Mouse (Mus musculus): ENCODE data around the gene Scn5a. TPM values are rescaled to one million over a fixed set of nuclear protein-coding genes. Genes with fewer than 3 reads are reported as not detected.

Gene Scn5a
- polyA plus RNA-seq, 1 experiment from 2014 or later = 8.2 TPM

DNA sequence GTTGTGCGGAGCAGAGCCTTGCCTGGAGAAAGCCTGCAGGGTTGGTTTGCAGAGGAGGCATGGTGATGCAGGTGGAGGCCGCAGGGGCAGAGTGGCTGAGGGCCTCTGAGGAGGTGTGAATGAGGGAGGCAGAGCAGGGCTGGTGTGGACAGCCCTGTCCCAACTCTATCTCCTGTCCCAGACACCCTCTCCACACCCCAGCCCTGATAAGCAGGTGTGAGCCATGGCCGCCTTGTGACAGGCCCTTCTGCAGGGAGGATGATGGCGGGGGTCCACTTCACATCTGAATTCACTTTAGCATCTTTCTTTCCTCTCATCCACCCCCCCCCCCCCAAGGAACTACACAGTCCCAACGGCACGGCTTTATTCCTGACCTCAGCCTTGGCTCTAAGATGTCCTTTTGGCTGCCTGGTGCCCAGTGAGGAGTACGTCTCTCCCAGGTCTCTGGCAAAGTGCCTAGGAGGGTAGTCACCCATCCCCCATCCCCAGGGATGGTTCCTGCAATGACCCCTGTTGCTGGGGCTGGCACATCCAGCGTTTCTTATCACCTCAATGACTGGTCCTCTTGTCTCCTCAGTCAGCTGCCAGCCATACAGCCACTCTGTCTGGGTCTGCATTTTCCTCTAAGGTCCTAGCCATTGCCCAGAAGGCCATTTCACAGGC is 109.0 kb downstream of the Scn5a start:
- Histone ChIP-seq H3K36me3 (peaks cover 16% of the 10 kb centered on the region), H3K4me3 (0 out of 2 replicates have a peak overlapping the region, but pooled peaks have one; percentile 9), H3K4me1 (peaks cover 80% of the 10 kb centered on the region), H3K27ac (peak overlapping the region; percentile 85), H3K9me3 (no peaks in the 10 kb centered on the region), H3K27me3 (ENCODE audit: insufficient read depth, poor library complexity, severe bottlenecking) (no peaks in the 10 kb centered on the region)
- WGBS = 29% methylated on average over 8 of the region's 8 CpGs
- peak; percentile 94 for DNase-seq (ENCODE audit: low spot score)

GRCm38 (mm10) chr9:119465595-119465994 is 113.2 kb downstream of the Scn5a start:
- Histone ChIP-seq H3K4me3 (no peak overlapping the region), H3K27me3 (ENCODE audit: insufficient read depth, poor library complexity, severe bottlenecking) (no peaks in the 10 kb centered on the region), H3K4me1 (peaks cover 40% of the 10 kb centered on the region), H3K9me3 (no peaks in the 10 kb centered on the region), H3K27ac (no peak overlapping the region), H3K36me3 (peaks cover 49% of the 10 kb centered on the region)
- DNase-seq (ENCODE audit: low spot score) = no peak
- WGBS = 57% methylated on average over 7 of the region's 7 CpGs

DNA sequence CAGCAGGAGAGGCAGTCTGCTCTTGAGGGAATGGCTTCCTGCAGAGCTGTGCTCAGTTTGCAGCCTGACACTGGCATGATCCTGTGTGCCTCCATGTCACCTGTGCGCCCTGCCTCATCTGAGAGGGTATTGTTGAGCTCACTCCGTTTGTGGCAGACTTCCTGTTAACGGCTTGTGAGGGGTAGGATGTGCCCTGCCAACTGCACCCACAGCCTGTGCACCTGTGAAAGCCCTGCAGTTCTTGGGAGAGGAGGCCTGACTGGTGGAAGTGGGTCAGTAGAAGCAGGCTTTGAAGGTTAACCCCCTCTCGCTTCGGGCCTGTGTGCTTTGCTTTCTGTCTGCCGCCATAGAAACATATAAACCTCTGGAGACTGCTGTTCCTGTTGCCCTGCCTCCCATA is 113.8 kb downstream of the Scn5a start:
- no peaks in the 10 kb centered on the region for H3K9me3 ChIP-seq
- no peak overlapping the region for H3K27ac ChIP-seq
- H3K4me1 ChIP-seq = peaks cover 35% of the 10 kb centered on the region
- H3K36me3 ChIP-seq = peaks cover 49% of the 10 kb centered on the region
- DNase-seq (ENCODE audit: low spot score) = no peak
- H3K4me3 ChIP-seq = no peak overlapping the region
- WGBS = 89% methylated on average over 6 of the region's 6 CpGs
- no peaks in the 10 kb centered on the region for H3K27me3 ChIP-seq (ENCODE audit: insufficient read depth, poor library complexity, severe bottlenecking)

- Histone ChIP-seq H3K27me3 (ENCODE audit: insufficient read depth, poor library complexity, severe bottlenecking) (no peaks in the 10 kb centered on the region), H3K4me1 (peaks cover 23% of the 10 kb centered on the region), H3K4me3 (no peak overlapping the region), H3K36me3 (peaks cover 61% of the 10 kb centered on the region), H3K27ac (no peak overlapping the region), H3K9me3 (no peaks in the 10 kb centered on the region)
- 53% methylated on average over 8 of the region's 8 CpGs for WGBS
- DNase-seq (ENCODE audit: low spot score) = no peak
Observed at GRCm38 (mm10) chr9:119460410-119460809, 118.4 kb downstream of the Scn5a start.

DNA sequence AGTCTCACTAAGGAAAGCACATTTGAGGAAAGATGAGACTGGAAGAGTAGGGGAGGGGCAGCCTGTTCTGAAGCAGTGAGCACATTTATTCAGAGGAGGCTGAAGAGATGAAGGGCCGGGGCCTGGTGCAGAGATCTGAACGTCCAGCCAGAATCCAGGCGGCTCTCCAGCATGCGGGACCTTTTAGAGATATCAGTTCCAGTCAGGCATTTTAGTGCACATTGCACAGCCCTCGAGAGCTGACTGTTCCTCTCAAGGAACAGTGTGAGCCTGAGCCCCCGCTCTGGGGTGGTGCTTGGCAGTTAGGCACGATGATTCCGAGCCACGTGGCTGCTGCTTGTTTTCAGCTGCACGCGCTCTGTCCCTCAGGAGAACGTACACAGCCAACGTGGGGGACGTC is 121.7 kb downstream of the Scn5a start:
- DNase-seq (ENCODE audit: low spot score) = no peak
- Histone ChIP-seq H3K4me1 (peaks cover 22% of the 10 kb centered on the region), H3K36me3 (peaks cover 52% of the 10 kb centered on the region), H3K27me3 (ENCODE audit: insufficient read depth, poor library complexity, severe bottlenecking) (no peaks in the 10 kb centered on the region), H3K9me3 (no peaks in the 10 kb centered on the region), H3K4me3 (no peak overlapping the region), H3K27ac (no peak overlapping the region)
- WGBS = 69% methylated on average over 14 of the region's 14 CpGs

DNA sequence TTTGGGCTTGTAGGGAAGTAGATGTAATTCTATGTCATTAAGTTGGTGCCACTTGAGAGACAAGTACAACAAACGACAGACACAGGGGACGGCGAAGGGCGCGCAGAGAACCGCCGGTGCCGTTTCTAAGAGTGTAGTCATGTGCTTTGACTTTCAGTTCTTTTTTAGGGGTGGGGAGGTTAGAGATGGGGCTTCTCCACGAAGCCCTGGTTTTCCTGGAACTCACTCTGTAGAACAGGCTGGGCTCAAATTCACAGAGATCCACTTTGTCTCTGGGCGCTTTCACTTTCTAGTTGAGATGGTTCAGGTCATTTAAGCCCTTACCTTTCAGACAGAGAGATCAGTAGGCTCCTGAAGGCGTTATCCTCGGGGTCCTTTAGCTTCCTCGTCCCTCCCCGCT is 122.8 kb downstream of the Scn5a start:
- no peak for DNase-seq (ENCODE audit: low spot score)
- Histone ChIP-seq H3K9me3 (no peaks in the 10 kb centered on the region), H3K4me1 (peaks cover 22% of the 10 kb centered on the region), H3K4me3 (no peak overlapping the region), H3K36me3 (peaks cover 57% of the 10 kb centered on the region), H3K27ac (no peak overlapping the region), H3K27me3 (ENCODE audit: insufficient read depth, poor library complexity, severe bottlenecking) (no peaks in the 10 kb centered on the region)
- 88% methylated on average over 14 of the region's 14 CpGs for WGBS

DNA sequence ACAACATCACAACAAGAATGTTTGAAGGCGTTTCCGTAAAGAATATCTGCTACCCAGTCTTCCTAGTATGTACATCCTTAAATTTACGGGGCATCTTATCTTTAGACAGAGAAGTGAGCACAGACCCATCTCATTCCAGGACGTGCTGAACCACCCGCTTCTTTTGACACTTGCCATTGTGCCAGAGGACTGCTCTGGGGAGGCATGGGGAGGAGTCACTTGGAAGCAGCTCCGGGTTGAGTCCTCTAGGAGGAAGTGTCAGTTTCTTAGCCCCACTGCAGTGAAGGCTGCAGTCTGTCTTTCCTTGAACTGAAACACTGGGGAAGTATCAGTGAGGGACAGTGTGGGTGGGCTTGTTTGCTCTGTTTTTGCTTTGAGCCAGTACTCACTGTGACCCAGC is 133.1 kb downstream of the Scn5a start:
- WGBS = 31% methylated on average over 6 of the region's 6 CpGs
- H3K27me3 ChIP-seq (ENCODE audit: insufficient read depth, poor library complexity, severe bottlenecking) = no peaks in the 10 kb centered on the region
- H3K36me3 ChIP-seq = peaks cover 43% of the 10 kb centered on the region
- H3K4me3 ChIP-seq = peak overlapping the region; percentile 81
- H3K9me3 ChIP-seq = no peaks in the 10 kb centered on the region
- 0 out of 2 replicates have a peak overlapping the region, but pooled peaks have one; percentile 92 for H3K27ac ChIP-seq
- H3K4me1 ChIP-seq = peaks cover 10% of the 10 kb centered on the region
- DNase-seq (ENCODE audit: low spot score) = no peak

DNA sequence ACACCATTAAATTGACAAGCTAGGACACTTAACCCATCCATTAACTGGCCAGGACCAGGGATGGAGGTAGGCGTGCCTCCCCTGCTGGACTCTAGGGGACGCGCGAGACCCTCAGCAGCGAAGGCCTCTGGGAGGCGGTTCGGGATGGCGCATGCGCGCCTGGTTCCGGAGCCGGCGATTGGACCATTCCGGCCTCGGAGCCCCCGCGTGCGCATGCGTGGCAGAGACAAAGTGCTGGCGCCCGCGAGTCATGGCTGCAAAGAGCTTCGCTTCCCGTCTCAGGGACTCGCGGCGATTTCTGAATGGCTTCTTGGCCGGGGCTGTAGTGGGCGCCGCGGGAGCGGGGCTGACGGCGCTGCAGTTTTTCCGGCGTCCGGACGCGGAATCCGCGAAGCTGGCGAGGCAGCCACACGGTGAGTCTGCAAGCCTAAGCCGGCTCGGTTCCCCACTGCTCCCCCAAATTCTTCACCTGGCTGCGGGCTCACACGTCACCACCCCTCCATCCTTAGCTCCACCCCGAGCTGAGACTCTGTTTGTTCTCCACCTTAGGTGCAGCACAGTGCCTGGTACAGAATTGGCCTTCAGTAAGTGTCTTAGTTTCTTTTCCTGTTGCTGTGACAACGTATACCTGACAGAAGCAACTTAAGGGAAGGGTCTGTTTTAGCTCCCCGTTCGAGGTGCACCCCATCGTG is 133.9 kb downstream of the Scn5a start, which contains the start of gene Exog:
Gene Exog (plus strand): TSS at position 206 of the 692 bp plus-strand sequence.
- Histone ChIP-seq H3K27me3 (ENCODE audit: insufficient read depth, poor library complexity, severe bottlenecking) (no peaks in the 10 kb centered on the region), H3K4me1 (peaks cover 10% of the 10 kb centered on the region), H3K36me3 (peaks cover 42% of the 10 kb centered on the region), H3K4me3 (peak within 1 kb of the TSS; percentile 81), H3K27ac (peak within 1 kb of the TSS; percentile 92), H3K9me3 (no peaks in the 10 kb centered on the region)
- peak; percentile 98 for DNase-seq (ENCODE audit: low spot score)
- WGBS = under 1% methylated on average over 52 of the region's 52 CpGs

- peaks cover 53% of the 10 kb centered on the region for H3K36me3 ChIP-seq
Observed at GRCm38 (mm10) chr9:119438498-119439000, 140.3 kb downstream of the Scn5a start.

DNA sequence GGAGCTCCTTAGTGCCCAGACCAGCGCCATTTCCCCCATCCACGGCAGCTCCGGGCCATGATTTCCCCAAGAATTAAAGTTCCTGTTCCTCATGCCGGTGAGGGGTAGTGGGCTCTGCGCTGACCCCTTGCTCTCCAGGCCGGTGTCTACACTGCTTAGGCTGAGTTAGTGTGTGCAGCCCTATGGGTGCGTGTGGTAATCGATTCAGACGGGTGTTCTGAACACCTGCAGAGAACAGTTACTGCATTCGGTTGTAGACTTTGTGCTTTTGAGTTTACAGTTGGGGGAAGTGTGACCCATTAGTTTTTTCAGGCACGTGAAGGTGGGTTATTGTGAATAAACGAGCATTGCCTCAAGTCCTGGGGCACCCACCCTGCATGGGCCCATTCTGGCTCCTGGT is 140.8 kb downstream of the Scn5a start:
- no peaks in the 10 kb centered on the region for H3K27me3 ChIP-seq (ENCODE audit: insufficient read depth, poor library complexity, severe bottlenecking)
- H3K4me3 ChIP-seq = no peak overlapping the region
- 92% methylated on average over 12 of the region's 12 CpGs for WGBS
- 0 out of 2 replicates have a peak, but pooled peaks cover 4% of the 10 kb centered on the region for H3K4me1 ChIP-seq
- H3K27ac ChIP-seq = no peak overlapping the region
- H3K9me3 ChIP-seq = no peaks in the 10 kb centered on the region
- DNase-seq (ENCODE audit: low spot score) = no peak
- H3K36me3 ChIP-seq = peaks cover 56% of the 10 kb centered on the region

More at GRCm38 (mm10) chr9:119438498-119439000, 140.3 kb downstream of the Scn5a start:
- Histone ChIP-seq H3K4me3 (no peak overlapping the region), H3K27ac (no peak overlapping the region), H3K9me3 (no peaks in the 10 kb centered on the region), H3K27me3 (ENCODE audit: insufficient read depth, poor library complexity, severe bottlenecking) (no peaks in the 10 kb centered on the region), H3K4me1 (0 out of 2 replicates have a peak, but pooled peaks cover 4% of the 10 kb centered on the region)
- 88% methylated on average over 9 of the region's 9 CpGs for WGBS
- no peak for DNase-seq (ENCODE audit: low spot score)

GRCm38 (mm10) chr9:119435855-119436254 is 143.0 kb downstream of the Scn5a start:
- peaks cover 73% of the 10 kb centered on the region for H3K36me3 ChIP-seq
- 70% methylated on average over 2 of the region's 2 CpGs for WGBS

More at GRCm38 (mm10) chr9:119435855-119436254, 143.0 kb downstream of the Scn5a start:
- no peak for DNase-seq (ENCODE audit: low spot score)
- H3K4me3 ChIP-seq = no peak overlapping the region
- no peaks in the 10 kb centered on the region for H3K27me3 ChIP-seq (ENCODE audit: insufficient read depth, poor library complexity, severe bottlenecking)
- no peaks in the 10 kb centered on the region for H3K9me3 ChIP-seq
- no peak overlapping the region for H3K27ac ChIP-seq
- H3K4me1 ChIP-seq = 0 out of 2 replicates have a peak, but pooled peaks cover 4% of the 10 kb centered on the region

Measured in heart, embryonic 10.5 days (tissue).